Mouse (Mus musculus): ENCODE measurements at regions not wholly inside any gene's neighbourhood (a gene's known extent, or its start where the extent isn't known, plus 50 kb on each side); places are given as distances from the start of the nearest gene placed in this dataset.
"Not testable (repeated sequence)": the region's sequence is repeated elsewhere in the genome, so short reads cannot be mapped to it uniquely, and the experiment has no call there.

GRCm38 (mm10) chr8:102223097-102223496, 562.3 kb downstream of the Cdh11 start:
- ATAC-seq, result no peak

- ATAC-seq, result no peak
Observed at GRCm38 (mm10) chr8:102205633-102206032, 579.8 kb downstream of the Cdh11 start.

DNA sequence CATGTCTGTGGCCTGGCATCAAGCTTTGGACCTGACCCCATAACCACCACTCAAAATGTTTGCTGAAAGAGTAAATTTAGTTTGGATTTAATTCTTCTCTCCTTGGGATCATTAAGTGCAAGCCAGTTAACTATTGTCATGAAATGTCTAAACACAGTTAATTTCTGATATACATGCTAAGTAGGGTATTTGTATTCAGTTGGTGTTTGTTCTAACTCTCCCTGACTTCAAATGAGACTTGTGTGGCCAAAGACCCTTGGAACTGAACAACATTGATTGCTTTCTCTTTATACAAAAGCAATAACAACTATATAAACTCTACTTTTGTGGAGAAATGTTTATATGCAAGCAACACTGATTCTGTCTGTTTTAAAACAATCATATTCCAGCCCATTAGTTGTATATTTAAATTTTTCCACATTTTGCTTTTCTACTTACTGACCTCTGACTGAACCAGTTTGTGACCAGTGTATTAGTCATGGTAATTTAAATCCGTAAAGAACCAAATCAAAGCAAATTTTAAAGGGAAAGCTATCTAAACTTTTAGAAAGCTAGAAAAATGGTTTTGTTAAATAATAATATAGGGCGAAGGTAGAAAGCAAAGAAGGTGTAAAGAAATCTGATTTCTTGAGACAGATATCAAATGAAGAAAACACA, 625.8 kb downstream of the Cdh11 start:
- no peak for ATAC-seq

GRCm38 (mm10) chr8:102118657-102119056, 666.8 kb downstream of the Cdh11 start:
- no peak for ATAC-seq

DNA sequence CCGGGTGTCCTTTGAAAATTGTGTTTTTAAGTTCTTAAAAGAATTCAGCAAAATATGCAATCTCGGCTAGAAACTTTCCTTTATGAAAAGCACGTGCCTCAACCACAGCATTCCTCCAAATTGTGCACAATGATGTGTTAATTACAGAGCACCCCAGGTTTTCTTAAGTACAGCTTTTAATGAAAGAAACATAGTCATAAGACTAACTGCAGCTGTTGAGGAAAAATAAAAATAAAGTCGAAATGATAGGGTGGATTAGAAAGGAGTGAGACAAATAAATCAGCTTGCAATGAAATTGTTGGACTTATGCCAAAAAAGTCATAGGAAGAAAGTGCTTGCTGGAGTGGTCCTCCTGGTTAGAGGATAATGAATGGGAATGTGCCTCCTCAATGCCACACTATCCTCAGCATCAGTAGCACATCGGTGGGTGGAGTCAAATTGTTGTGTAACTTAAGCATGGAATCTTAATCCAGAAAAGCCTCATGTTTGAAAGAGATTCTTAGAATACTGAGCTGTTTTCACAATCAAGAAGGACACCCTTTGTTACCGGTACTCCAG, 668.5 kb downstream of the Cdh11 start:
- ATAC-seq, result no peak

DNA sequence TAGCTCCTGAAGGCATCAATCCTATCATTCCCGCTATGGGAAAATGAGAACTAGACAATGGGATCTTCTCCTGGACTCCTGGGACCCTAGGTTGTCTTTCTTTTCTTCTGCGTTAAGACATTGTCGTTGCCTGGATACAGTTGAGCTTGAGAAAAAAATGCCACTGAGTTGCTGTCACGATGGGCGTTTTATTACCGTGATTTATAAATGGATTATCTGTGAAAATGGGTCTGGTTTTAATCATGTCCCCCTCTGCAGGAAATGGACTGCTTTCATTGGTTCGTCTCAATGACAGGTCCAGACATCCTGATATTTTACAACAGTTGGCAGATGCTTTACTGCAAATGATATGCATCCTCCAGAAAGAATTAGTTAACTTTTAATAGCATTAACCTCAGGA, 681.7 kb downstream of the Cdh11 start:
- no peak for ATAC-seq

GRCm38 (mm10) chr8:102096726-102097125, 688.7 kb downstream of the Cdh11 start:
- ATAC-seq, result no peak

DNA sequence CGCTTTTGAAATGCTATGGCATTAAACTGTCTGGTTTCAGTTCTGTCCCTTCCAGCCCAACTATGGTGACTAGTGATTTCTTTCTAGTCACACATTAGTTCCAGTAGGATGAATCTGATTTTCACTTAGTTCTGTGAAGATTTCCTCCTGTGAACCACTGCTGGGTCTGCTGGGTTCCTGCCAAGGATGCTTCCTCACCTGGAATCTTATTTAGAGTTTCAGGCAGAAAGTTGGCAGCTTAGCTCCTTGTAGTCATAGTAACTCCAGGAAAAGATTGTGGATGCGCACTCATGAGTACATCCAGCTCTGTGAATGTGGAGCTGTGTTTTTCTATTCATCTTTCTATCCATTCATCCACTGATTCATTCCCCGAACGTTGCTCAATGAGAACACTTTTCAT, 699.5 kb downstream of the Cdh11 start:
- ATAC-seq, result no peak

GRCm38 (mm10) chr8:102075611-102076010, 709.8 kb downstream of the Cdh11 start:
- ATAC-seq, result no peak

GRCm38 (mm10) chr8:102064137-102064536, 721.3 kb downstream of the Cdh11 start:
- ATAC-seq, result no peak

GRCm38 (mm10) chr8:102053429-102053828, 732.0 kb downstream of the Cdh11 start:
- ATAC-seq, result no peak

- no peak for ATAC-seq
Observed at GRCm38 (mm10) chr8:102026956-102027927, 758.2 kb downstream of the Cdh11 start.

GRCm38 (mm10) chr8:102024472-102024871, 761.0 kb downstream of the Cdh11 start:
- peak; percentile 56 for ATAC-seq

- ATAC-seq, result no peak
Observed at GRCm38 (mm10) chr8:102017776-102018175, 767.7 kb downstream of the Cdh11 start.

DNA sequence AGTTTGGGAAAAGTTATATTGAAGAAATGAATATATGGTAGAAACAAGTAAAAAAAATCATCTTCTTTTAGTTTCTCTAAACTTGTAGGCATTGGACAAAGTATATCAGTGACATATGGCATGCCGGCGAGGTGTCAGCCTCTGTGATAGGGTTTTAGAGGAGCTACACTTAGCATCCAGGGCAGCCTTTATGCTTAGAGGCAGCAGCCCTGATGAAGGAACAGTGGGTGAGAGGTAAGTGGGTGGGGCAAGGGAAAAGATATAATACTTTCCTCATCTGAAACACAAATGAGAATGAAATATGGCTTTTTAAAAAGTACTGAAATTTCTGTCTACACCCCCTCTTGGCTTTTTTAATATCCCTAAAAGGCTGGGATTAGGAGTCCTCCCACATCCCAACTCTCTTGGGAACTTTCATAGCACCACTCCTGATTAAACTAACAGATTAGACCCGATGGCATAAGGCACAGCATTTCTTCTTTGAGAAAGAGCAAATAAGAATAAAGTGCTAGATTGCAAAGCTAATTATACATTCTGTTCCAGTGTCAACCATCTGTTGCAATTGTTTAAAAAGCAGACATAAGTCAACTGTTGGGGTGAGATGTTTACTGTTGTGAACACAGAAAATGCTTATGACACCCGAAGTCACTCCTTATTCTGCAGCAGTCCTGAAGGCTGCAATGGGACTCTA, 785.0 kb downstream of the Cdh11 start:
- no peak for ATAC-seq

DNA sequence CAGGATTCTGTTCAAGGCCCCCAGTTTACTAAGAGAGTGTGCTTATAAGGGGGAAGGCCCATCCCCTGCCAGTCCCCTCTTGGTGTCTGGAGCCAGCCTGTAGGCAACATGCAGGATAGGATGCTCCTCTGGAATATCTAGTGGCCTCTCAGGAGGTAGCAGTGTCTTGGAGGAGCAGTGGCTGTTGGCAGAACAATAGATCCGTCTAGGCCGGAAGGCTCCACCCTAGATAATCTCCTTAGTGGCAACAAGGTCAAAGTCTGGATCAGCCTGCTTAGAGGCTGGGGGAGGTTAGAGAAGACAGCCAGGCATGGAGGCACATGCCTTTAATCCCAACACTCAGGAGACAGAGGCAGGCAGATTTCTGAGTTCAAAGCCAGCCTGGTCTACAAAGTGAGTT, 788.7 kb downstream of the Cdh11 start:
- ATAC-seq, result not testable (repeated sequence)

DNA sequence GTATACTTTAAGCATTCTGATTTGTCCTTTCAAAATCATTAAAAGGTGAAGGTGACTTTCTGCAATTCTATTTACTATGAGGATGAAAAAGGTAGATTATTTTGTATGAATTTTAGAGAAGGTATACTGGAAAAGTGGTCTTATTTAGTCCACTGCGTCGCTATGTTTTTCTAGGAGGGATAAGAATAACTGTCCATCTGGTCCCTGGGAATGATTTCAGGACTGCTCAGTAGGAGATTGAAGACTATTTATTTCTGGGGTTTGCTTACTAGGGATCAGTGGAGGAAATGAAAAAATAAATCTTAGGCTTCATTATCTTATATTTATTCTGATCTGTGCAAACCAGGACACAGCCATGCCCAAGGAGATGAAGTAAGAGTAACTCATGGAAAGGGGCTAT, 828.6 kb downstream of the Cdh11 start:
- ATAC-seq, result no peak

DNA sequence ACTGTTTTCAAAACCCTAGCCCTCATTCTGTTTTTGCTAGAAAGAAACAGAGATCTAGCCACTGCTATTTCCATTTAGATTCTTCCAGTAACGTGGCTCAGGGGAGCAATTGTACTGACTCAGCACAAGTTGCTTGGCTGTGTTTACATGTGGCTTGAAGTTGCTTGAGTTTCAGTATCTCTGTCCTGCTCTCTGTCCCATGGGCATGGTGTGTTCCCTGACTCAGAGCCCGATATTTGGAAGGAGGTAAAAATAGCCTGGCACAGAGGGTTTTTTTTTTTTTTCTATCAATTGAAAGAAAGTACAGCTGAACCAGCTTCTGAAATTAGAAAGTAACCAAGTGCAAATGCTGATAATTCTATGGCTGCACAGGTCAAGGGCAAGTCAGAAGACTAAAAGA, 834.8 kb downstream of the Cdh11 start:
- ATAC-seq, result no peak

- no peak for ATAC-seq
Observed at GRCm38 (mm10) chr8:101937859-101938258, 847.6 kb downstream of the Cdh11 start.

DNA sequence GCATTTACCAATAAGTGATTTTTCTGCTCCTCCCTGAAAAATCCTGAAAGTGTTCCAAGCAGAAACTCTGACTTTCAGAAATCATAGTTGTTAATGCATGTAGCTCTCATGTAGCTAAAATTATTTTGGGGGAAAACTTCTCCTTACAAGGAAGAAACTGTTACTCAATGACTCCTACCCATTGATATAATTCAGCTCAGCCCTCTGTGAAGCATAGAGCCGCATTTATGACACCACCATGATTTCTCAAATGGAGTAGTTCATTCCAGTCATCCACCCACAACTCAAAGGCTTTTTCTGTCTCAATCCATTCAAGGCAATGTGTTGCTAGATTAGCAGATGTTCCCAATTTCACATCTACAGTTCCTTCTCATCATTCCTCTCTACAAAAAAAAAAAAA, 871.8 kb downstream of the Cdh11 start:
- ATAC-seq, result no peak

Data from CD4-positive, CD25-positive, alpha-beta regulatory T cell, adult 4 months (primary cell).